Mouse (Mus musculus) E14TG2a.4 (cell line): ENCODE measurements at regions not wholly inside any gene's neighbourhood (a gene's known extent, or its start where the extent isn't known, plus 50 kb on each side); places are given as distances from the start of the nearest gene placed in this dataset.

Source experiments
- H3K27me3 ChIP-seq: 2 replicates; pipeline ENCODE4 v1.6.1; 2014; ENCODE audit warnings: low read length, control low read depth; ENCODE audit not compliant: insufficient read depth
- H3K36me3 ChIP-seq: 2 replicates; pipeline ENCODE4 v1.6.1; 2014; ENCODE audit warnings: low read length, control low read depth; ENCODE audit not compliant: insufficient read depth
- H3K4me1 ChIP-seq: replicated peaks from 2 replicates; pipeline ENCODE4 v1.6.1; 2014; ENCODE audit warnings: low read depth, low read length, control low read depth
- H3K4me3 ChIP-seq: replicated peaks from 2 replicates; pipeline ENCODE4 v1.5.1; 2014; ENCODE audit warnings: mild to moderate bottlenecking, low read length
- H3K9me3 ChIP-seq: 2 replicates; pipeline ENCODE4 v1.6.1; 2014; ENCODE audit warnings: low read length, control low read depth
- CTCF ChIP-seq: conservative IDR thresholded peaks from 2 replicates; pipeline ENCODE4 v1.5.1; 2014; ENCODE audit warnings: low read length
- NANOG ChIP-seq: IDR thresholded peaks from 2 replicates; pipeline ENCODE4 v1.6.1; 2014; ENCODE audit warnings: borderline replicate concordance, low read length, mixed read lengths
- POU5F1 ChIP-seq: IDR thresholded peaks from 2 replicates; pipeline ENCODE4 v1.6.1; 2014; ENCODE audit warnings: low read length, borderline replicate concordance

DNA sequence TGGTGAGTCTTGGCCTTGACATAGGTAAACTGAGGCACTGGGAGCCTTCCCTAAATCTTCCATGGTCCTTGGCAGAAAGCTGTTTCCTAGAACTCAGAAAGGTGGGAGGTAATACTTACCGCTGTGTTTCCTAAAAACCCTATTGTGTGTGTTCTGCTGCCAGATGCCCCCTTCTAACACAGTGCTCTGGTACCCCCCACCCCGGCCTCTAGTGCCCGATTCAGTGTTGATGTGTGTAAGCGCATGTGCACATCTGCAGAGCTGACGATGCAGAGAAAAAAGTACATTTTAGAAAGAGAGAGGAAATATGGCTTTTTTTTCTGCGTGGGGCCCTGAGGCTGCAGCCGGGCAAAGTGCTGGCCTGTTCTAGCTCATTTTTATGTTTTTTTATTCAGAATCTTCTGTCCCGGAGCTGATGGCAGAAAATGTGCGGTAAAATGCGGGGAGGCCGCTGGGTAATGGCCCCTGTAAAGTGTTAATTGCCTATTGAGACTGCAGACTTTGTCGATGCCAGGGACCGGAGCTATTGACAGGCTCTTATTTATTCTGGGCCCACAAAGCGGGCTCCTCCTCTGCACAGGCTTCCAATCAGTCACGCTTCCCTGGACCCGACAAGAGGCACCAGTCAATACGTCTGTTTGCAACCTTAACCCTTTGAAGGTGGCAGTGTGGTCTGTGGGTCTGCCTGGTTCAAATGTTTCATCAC is 208.0 kb downstream of the Dhx35 start:
- TF ChIP-seq CTCF (no peak), POU5F1 (no peak), NANOG (no peak)
- Histone ChIP-seq H3K9me3 (peaks cover 4% of the 10 kb centered on the region; the same call in 1 of the 2 replicates), H3K27me3 (peaks cover 18% of the 10 kb centered on the region), H3K36me3 (no peaks in the 10 kb centered on the region), H3K4me1 (0 out of 2 replicates have a peak, but pooled peaks cover 3% of the 10 kb centered on the region), H3K4me3 (no peak overlapping the region)

DNA sequence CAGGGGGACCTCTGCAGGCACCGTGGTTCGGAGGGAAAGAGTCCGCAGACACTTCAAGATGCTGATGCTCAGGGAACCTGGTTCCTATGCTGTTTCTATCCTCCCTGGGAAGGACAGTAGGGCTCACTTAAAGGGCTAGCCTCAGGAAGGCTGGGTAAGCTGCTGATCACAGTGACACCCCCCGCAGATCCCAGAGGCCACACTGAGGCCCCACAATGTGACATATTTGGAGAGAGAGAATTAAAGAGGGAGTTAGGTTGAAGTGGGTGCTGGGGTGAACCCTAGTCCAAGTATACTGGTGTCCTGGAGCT is 208.5 kb downstream of the Dhx35 start:
- no peaks in the 10 kb centered on the region for H3K36me3 ChIP-seq
- TF ChIP-seq NANOG: no peak
- no peak for TF ChIP-seq CTCF
- no peak for TF ChIP-seq POU5F1
- peaks cover under 1% of the 10 kb centered on the region; the same call in 1 of the 2 replicates for H3K9me3 ChIP-seq
- H3K27me3 ChIP-seq: peaks cover 18% of the 10 kb centered on the region
- H3K4me3 ChIP-seq: no peak overlapping the region
- 0 out of 2 replicates have a peak, but pooled peaks cover 3% of the 10 kb centered on the region for H3K4me1 ChIP-seq

GRCm38 (mm10) chr2:159004417-159004816 is 209.8 kb downstream of the Dhx35 start:
- Histone ChIP-seq H3K9me3 (no peaks in the 10 kb centered on the region), H3K4me1 (0 out of 2 replicates have a peak, but pooled peaks cover 3% of the 10 kb centered on the region), H3K36me3 (no peaks in the 10 kb centered on the region), H3K4me3 (no peak overlapping the region), H3K27me3 (peaks cover 18% of the 10 kb centered on the region)
- TF ChIP-seq NANOG: no peak
- no peak for TF ChIP-seq POU5F1
- TF ChIP-seq CTCF: no peak

DNA sequence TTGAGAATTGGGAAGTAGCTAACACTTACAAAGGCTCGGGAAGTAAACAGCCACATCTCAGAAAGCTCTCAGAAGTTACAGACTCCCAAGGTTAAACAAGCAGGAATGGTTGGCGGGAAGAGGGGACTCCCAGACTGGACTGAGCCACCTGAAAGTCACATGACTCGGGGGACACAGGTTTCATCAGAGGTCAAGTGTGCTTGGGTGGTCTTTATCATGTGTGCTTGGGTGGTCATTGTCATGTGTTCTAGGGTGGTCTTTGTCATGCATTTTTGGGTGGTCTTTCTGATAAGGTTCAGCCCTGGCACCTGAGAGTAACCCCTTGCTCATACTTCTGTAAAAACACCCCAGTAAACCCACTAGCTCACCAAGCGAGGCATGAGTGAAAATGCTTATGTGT is 218.1 kb downstream of the Dhx35 start:
- no peaks in the 10 kb centered on the region for H3K27me3 ChIP-seq
- H3K36me3 ChIP-seq: no peaks in the 10 kb centered on the region
- peak; percentile 95 for TF ChIP-seq POU5F1
- no peak for TF ChIP-seq CTCF
- TF ChIP-seq NANOG: peak; percentile 27; the same call in 1 of the 2 replicates
- H3K4me1 ChIP-seq: peaks cover 25% of the 10 kb centered on the region
- H3K4me3 ChIP-seq: no peak overlapping the region
- peaks cover 17% of the 10 kb centered on the region for H3K9me3 ChIP-seq

DNA sequence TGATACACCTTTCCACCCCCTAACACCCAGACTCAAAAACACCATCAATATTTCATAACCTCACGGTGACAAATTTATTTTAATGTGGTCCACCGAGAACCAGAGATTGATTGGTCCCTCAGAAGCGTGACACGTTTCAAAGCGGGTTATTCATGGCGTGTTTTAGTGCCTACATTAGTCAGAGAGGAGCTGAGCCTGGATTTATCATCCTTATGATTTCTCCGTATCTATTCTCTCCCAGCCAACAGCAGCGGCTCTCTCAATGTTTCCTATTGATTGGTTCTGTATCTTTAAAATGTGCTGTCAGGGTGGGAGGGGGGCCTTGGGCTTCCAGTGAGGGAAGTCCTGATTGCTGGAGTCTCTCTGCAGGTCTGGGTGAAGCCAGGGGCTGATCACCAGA is 219.9 kb downstream of the Dhx35 start:
- Histone ChIP-seq H3K36me3 (no peaks in the 10 kb centered on the region), H3K9me3 (peaks cover 16% of the 10 kb centered on the region), H3K4me1 (peaks cover 25% of the 10 kb centered on the region), H3K27me3 (peaks cover 2% of the 10 kb centered on the region; the same call in 1 of the 2 replicates), H3K4me3 (no peak overlapping the region)
- no peak for TF ChIP-seq CTCF
- TF ChIP-seq NANOG: no peak
- TF ChIP-seq POU5F1: no peak

GRCm38 (mm10) chr2:159019921-159020534 is 225.4 kb downstream of the Dhx35 start:
- Histone ChIP-seq H3K27me3 (peaks cover 2% of the 10 kb centered on the region; the same call in 1 of the 2 replicates), H3K36me3 (no peaks in the 10 kb centered on the region), H3K4me3 (no peak overlapping the region), H3K4me1 (no peaks in the 10 kb centered on the region), H3K9me3 (peaks cover 11% of the 10 kb centered on the region)
- TF ChIP-seq POU5F1 (no peak), CTCF (no peak), NANOG (no peak)

- TF ChIP-seq CTCF (no peak), POU5F1 (no peak), NANOG (no peak)
- H3K9me3 ChIP-seq: no peaks in the 10 kb centered on the region
- no peaks in the 10 kb centered on the region for H3K36me3 ChIP-seq
- H3K4me3 ChIP-seq: no peak overlapping the region
- no peaks in the 10 kb centered on the region for H3K27me3 ChIP-seq
- no peaks in the 10 kb centered on the region for H3K4me1 ChIP-seq
Observed at GRCm38 (mm10) chr2:159032147-159032546, 237.5 kb downstream of the Dhx35 start.

- TF ChIP-seq NANOG (no peak), CTCF (no peak), POU5F1 (no peak)
- H3K27me3 ChIP-seq: peaks cover 2% of the 10 kb centered on the region; the same call in 1 of the 2 replicates
Observed at GRCm38 (mm10) chr2:159039916-159040315, 245.3 kb downstream of the Dhx35 start.

More at GRCm38 (mm10) chr2:159039916-159040315, 245.3 kb downstream of the Dhx35 start:
- no peaks in the 10 kb centered on the region for H3K4me1 ChIP-seq
- no peaks in the 10 kb centered on the region for H3K36me3 ChIP-seq
- no peaks in the 10 kb centered on the region for H3K9me3 ChIP-seq
- no peak overlapping the region for H3K4me3 ChIP-seq
